Mouse (Mus musculus): ENCODE data around the gene Nell2.

DNA sequence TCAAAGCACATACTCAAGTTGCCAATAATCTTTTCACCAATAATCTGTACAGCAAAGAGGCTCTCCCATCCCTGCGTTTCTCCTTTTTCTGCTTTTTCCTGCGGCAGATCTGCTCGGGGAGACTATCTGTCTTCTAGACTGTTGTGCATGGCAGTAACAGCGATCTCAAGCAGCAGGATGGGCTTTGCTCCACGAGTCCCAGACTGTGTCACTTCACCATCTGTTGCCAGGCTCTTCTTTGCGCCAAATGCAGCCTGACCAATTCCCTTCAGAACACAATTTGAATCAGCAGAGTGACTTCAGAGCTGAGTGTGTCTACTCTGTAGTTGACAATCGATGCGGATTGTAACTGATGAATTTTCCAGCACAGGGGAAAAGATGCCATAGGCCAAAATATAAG is 484.3 kb downstream of the Nell2 start:
- TF ChIP-seq CTCF (IDR thresholded peaks at IDR 0.05; ENCODE audit: low read depth) (no peak), EP300 (IDR thresholded peaks at IDR 0.05; ENCODE audit: low read depth) (no peak)
